Mouse (Mus musculus) left cerebral cortex, adult 2 months (tissue): ENCODE measurements around the gene Nfia. TPM values are rescaled to one million over a fixed set of nuclear protein-coding genes. Genes with fewer than 3 reads are reported as not detected.

ENCODE experiments used
- DNase-seq, 2 experiments: peaks; one replicate each; pipeline ENCODE4 v3.0.0; 2021 to 2022; ENCODE audit warnings: low spot score in 2 of 2, mixed read lengths in 1 of 2; ENCODE audit errors: extremely low spot score in 1 of 2
- H3K27ac ChIP-seq: fragments of 200-600 bp; 2 replicates; pipeline ENCODE4 v1.8.1; 2022
- H3K4me3 ChIP-seq: fragments of 200-600 bp; 2 replicates; pipeline ENCODE4 v1.8.1; 2022
- CTCF ChIP-seq: fragments of 200-600 bp; IDR thresholded peaks from 2 replicates; pipeline ENCODE4 v1.8.1; 2022; ENCODE audit warnings: antibody characterized with exemption, mild to moderate bottlenecking, moderate library complexity
- intact Hi-C: fragments of 180-260 bp; cut with DNase I; formaldehyde crosslinking; loops from one replicate; pipeline ENCODE4 v1.15.1; 2025
- total RNA-seq, 2 experiments: library from RNA; stranded (reverse); gene quantifications; 2 replicates each; pipeline ENCODE4 v1.2.3; 2021

Nfia gene
- total RNA-seq, 2 experiments from 2014 or later: 58.1 to 62.5 TPM

DNA sequence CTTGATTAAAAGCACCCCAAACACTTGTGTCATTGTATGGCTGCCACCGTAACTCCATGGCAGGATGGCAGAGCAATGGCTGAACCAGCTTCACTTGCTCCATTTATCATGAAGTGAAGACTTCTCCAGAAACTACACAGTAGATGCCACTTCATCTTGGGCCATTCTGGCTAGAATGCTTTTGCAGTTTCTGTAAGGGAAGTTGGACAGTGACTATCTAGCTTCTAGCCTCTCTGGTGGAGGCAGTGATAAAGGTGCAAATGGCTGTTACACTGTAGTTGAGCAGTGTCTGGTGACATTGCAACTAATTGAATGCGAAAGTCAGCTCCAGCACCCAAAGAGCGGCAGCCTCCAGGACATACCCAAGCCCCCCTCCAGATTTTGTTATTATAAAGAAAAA, 78.5 kb downstream of the Nfia start:
- Histone ChIP-seq H3K4me3 (no peak overlapping the region), H3K27ac (no peak overlapping the region)
- DNase-seq: no peak
- TF ChIP-seq CTCF: no peak
- intact Hi-C loops: no loop called here

DNA sequence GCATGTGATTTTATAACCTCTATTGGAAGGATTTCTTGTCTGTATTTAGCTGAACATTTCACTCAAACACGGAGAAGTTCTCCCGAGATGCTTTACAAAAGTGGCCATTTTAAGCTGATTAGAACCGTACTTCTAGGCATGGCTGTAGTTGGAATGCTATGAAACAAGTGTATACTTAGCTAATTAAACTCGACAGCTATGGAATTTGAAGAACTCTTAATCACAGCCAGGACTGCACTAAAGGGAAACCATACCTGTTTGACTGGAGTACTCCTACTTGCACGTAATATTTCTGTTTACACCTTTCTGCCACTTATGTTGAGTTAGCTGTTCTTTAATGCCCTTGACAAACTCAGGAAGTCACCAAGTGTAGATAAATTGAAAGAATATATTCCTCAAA, 79.2 kb downstream of the Nfia start:
- H3K4me3 ChIP-seq: no peak overlapping the region
- no peak for TF ChIP-seq CTCF
- H3K27ac ChIP-seq: no peak overlapping the region
- intact Hi-C loops: no loop called here
- no peak for DNase-seq

DNA sequence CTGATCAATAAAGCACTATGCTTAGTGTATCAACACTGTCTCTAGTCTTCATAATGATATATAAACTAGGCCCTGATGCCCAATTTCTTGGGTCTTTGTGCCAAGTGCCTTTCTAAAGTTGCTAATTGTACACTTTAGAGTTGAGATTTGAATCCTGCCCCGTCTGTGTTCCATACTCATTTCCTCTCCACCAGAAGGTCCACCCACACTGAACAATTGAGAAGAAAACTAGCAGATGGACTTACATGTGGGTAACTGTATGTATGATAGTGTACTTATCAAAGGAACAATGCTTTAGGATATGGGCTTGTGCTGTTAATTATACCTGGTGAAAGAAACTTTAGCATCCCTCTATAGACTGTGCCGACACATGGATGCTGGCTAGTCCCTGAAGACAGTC, 80.1 kb downstream of the Nfia start:
- DNase-seq: no peak
- Histone ChIP-seq H3K4me3 (no peak overlapping the region), H3K27ac (no peak overlapping the region)
- TF ChIP-seq CTCF: no peak
- intact Hi-C loops: no loop called here

DNA sequence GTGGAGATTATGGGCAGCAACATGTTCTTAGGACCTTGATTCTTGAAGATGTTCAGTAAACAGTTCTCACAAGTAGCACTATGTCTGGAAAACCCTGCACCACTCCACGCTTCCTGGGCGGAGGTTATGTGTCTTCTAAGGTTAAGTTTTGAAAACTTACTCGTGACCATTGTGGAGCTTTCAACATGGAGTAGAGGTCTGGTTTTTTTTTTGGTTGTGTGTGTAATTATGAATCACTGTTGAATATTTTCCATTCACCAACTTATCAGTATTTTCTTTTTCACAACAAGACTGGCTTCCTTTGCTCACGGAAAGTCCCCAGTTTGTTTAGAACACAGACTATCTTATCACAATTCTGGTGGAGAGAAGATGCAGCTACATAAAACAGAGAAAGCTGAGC, 82.2 kb downstream of the Nfia start:
- H3K4me3 ChIP-seq: no peak overlapping the region
- no peak for DNase-seq
- intact Hi-C loops: no loop called here
- no peak overlapping the region for H3K27ac ChIP-seq
- no peak for TF ChIP-seq CTCF

DNA sequence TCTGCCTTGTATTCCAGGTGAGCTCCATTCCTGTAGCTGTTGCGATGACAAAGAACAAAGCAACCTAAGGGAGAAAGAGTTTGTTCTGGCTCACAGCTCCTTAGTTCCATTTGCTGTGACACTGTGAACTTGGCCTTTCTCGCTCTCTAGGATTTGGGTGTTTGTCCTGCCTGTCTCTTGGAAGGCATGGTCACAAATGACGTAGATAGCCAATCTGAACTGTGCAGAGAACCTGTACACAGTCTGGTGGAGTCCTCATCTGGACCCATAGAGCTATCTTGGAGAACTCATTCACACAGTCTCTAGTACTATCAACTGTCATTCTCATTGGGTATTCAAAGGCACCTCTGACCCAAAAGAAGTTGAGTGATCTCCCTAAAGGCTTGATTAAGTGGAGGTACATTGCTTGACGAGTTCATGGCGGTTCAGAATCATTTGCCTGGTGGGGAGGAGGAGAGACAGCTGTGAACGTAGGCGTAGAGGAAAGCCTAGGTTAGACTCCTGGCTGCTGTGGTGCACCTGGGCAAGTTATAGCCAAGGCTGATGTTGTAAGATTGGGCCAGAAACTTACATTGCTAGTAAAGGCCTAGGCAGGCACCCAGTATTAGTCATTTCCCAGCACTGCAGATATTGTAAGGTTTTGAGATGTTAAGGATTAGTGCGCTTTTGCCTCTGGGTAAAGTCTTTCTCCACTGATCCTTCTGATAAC, 83.3 kb downstream of the Nfia start:
- DNase-seq: no peak
- intact Hi-C loops: no loop called here
- TF ChIP-seq CTCF: no peak
- no peak overlapping the region for H3K27ac ChIP-seq
- H3K4me3 ChIP-seq: no peak overlapping the region

DNA sequence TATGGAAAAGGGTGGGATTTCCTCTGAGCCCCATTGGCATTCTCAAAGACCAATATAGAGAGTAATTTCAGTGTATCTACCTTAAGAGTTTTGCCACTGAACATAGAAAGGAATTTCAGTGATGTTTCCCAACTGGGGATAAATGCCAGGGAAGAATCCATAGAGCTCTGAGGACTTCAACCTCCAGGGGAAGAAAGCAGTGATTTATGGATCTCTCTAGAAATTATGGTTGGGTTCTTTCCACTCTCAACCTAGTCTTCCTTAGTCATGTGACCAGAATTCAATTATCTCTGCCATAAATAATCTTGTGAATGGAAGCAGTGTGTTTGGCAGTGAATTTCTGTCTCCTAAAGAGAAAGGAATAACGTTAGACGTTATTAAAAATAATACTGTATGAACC, 85.0 kb downstream of the Nfia start:
- Histone ChIP-seq H3K4me3 (no peak overlapping the region), H3K27ac (no peak overlapping the region)
- intact Hi-C loops: no loop called here
- DNase-seq: no peak
- no peak for TF ChIP-seq CTCF

DNA sequence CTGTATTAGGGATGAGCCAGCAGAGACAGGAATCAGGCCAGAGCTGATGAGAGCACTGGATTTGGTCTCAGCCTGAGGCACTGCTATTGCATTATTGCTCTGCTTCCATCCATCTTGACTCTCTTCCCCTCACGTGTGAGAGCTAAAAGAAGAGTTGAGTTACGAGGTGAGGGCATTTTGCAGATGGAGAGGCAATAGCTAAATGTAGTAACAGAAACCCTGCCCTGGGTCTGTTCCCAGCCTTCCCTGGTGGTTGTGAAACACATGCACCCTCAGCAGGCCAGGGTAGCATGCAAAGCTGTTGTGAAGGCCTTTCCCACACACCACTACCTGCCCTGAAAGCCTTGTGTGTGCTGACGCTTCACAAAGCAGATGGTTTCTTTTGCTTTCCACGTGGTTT, 86.9 kb downstream of the Nfia start:
- intact Hi-C loops: no loop called here
- TF ChIP-seq CTCF: no peak
- no peak overlapping the region; the same call in 1 of the 2 replicates for H3K27ac ChIP-seq
- no peak overlapping the region for H3K4me3 ChIP-seq
- no peak for DNase-seq

DNA sequence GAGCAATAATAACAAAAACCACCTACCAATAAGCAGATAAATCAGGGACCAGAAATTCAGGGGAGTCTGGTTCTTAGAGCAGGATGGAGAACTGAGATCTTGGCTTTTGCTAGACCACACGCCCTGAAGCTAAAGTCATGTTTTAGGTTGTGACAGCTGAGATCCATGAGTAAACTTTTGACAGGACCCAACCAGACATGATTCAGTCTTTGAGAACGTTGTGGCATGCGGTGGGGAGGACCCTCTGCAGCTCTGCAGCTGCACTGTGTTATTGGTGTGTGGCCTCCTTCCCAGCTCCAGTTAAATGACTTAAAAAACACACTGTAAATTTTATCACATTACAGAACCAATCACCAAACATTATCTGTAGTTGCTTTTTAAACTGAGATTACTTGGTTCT, 87.8 kb downstream of the Nfia start:
- no peak for TF ChIP-seq CTCF
- intact Hi-C loops: no loop called here
- H3K27ac ChIP-seq: no peak overlapping the region
- no peak overlapping the region for H3K4me3 ChIP-seq
- no peak for DNase-seq

DNA sequence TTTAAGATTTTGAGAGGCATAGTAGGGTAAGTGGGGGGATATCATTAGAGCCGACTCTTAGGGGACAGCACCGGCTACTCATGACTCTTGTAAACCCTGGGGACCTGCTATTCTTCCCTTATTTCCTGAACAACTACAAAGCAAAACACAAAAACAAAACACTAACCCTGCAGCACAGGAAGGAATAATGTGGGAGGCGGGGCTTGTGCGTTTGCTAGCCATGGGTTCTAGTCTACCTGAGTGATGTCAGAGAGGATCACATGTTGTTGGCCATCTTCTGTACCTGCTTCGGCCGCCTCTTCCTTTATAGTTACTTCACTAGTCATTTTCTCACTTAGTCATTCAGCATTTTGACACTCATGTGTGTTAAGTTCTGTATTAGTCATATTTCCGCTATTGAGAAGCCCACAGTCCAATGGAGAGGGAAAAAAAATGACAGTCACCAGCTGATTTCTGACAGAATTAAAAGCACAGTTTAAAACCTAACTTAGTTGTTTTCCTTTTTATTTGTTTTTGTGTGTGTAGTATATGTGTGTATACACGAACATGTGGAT, 88.3 kb downstream of the Nfia start:
- H3K27ac ChIP-seq: no peak overlapping the region
- no peak overlapping the region for H3K4me3 ChIP-seq
- intact Hi-C loops: no loop called here
- no peak for DNase-seq
- no peak for TF ChIP-seq CTCF

DNA sequence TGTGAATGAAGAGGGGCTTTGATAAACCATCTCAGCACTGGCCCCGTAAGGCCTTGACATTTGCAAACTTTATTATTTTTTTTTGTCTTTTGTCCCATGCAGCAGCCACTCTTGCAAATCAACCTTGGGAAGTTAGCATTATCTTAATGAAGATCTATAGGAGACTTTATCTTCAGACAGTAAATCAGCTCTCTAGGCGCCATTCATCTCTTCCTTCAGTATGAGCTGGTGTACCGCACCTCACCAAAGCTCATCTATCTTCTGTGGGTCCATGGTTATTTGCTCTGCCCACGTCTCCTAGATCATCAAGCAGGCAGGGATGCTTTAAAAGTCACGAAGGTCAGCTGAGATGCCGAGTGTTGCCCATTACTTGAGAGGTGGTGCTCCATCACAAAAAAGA, 89.8 kb downstream of the Nfia start:
- no peak overlapping the region for H3K27ac ChIP-seq
- no peak overlapping the region for H3K4me3 ChIP-seq
- no peak for TF ChIP-seq CTCF
- no peak for DNase-seq
- intact Hi-C loops: no loop called here

DNA sequence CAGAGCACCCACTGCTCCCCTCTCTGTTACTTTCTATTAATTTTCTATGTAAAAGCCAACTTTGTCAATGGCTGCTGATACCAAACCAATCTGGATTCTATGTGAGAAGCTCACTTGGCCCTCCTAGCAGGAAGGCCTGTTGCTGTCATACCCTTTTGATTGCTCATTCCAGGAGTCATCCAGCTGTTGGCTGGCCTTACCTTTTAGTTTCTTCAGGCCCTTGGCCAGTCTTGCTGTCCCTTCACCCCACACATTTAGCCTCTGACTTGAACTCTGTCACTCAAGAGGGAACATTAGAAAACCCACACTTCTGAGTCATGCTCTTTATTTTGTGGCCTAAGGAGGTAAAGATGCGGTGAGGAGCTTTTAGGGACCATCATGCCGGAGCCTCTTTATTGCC, 91.7 kb downstream of the Nfia start:
- DNase-seq: no peak
- TF ChIP-seq CTCF: no peak
- Histone ChIP-seq H3K27ac (no peak overlapping the region), H3K4me3 (no peak overlapping the region)
- intact Hi-C loops: no loop called here

DNA sequence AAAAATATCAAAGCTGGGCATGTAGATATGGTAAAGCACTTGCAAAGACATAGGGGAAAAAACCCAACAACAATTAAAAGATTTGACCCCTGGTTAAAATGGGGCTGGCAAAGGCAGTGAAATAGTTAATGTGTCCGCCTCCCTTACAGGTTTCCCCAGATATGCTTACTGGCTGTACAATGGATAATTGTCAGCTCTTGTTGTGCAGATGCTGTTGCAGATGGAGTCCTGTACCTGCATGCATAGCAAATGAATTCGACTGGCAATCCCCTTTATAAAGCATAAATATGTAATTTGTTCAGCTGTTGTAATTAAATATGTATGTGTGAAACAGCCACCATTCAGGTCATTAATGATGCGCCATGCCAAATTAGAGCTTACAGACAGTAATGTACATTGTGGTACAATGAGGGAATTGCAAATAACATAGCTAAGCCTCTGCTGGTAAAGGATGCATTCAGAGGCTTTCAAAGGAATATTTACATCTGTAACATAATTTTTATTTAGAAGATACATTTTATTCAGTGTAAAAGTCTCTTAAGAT, 92.9 kb downstream of the Nfia start:
- Histone ChIP-seq H3K27ac (no peak overlapping the region), H3K4me3 (no peak overlapping the region)
- no peak for DNase-seq
- TF ChIP-seq CTCF: no peak
- intact Hi-C loops: no loop called here

DNA sequence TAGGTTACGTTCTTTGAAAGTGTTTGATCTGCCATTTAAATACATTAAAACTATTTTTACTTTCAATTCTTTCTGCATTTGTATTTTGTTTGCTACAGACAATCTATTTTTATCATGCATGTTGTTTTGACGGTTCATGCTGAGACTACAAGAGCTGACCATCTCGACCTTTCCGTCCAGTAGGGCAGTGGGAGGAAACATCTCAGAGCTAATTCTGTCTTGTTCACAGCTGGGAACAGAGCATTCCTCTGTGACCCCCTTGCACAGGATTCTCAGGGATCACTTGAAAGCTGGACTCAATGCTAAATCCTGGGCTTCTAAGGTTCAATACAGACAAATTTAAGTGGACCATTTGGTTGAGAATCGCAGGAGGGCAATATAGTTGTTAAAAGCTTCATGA, 93.9 kb downstream of the Nfia start:
- no peak for TF ChIP-seq CTCF
- Histone ChIP-seq H3K27ac (no peak overlapping the region), H3K4me3 (no peak overlapping the region)
- intact Hi-C loops: no loop called here
- no peak for DNase-seq
